Mouse (Mus musculus) stomach, postnatal 0 days (tissue): ENCODE results near the gene Nrxn3. TPM values are rescaled to one million over a fixed set of nuclear protein-coding genes. Genes with fewer than 3 reads are reported as not detected.

ENCODE experiments used
- ATAC-seq: fragments of 200-750 bp; cut with Nextera tagmentation; 2 replicates; pipeline ENCODE4 v1.8.0; 2017; ENCODE audit not compliant: low FRiP score, low TSS enrichment
- DNase-seq: peaks from one replicate; pipeline ENCODE4 v3.0.0-alpha.2; 2016; ENCODE audit warnings: low spot score
- H3K27ac ChIP-seq: fragments of 300-500 bp; sonication (generic); replicated peaks from 2 replicates; pipeline ENCODE4 v1.5.1; 2014; ENCODE audit warnings: mild to moderate bottlenecking, control low read depth
- H3K27me3 ChIP-seq: fragments of 300-500 bp; sonication (generic); 2 replicates; pipeline ENCODE4 v1.6.1; 2014; ENCODE audit warnings: low read length; ENCODE audit not compliant: control insufficient read depth, insufficient read depth
- H3K36me3 ChIP-seq: fragments of 300-500 bp; sonication (generic); 2 replicates; pipeline ENCODE4 v1.6.1; 2014; ENCODE audit warnings: low read length, mixed read lengths; ENCODE audit not compliant: control insufficient read depth, insufficient read depth
- H3K4me1 ChIP-seq: fragments of 300-500 bp; sonication (generic); replicated peaks from 2 replicates; pipeline ENCODE4 v1.6.1; 2014; ENCODE audit warnings: antibody characterized with exemption; ENCODE audit not compliant: control insufficient read depth, insufficient read depth
- H3K4me2 ChIP-seq: fragments of 300-500 bp; sonication (generic); replicated peaks from 2 replicates; pipeline ENCODE4 v1.6.1; 2014; ENCODE audit warnings: low read depth, mild to moderate bottlenecking, control low read depth, moderate library complexity
- H3K4me3 ChIP-seq: fragments of 300-500 bp; sonication (generic); 2 replicates; pipeline ENCODE4 v1.5.1; 2014; ENCODE audit warnings: low read depth, low read length, control low read depth
- H3K9ac ChIP-seq: fragments of 300-500 bp; sonication (generic); 2 replicates; pipeline ENCODE4 v1.6.1; 2014; ENCODE audit warnings: mild to moderate bottlenecking, low read length, control low read depth, mixed read lengths
- H3K9me3 ChIP-seq: fragments of 300-500 bp; sonication (generic); 2 replicates; pipeline ENCODE4 v1.6.1; 2016; ENCODE audit warnings: low read length; ENCODE audit not compliant: control insufficient read depth
- CTCF ChIP-seq: IDR thresholded peaks from 2 replicates; pipeline ENCODE4 v1.5.1; 2016; ENCODE audit warnings: antibody characterized with exemption, low read depth, mild to moderate bottlenecking, moderate library complexity
- EP300 ChIP-seq: optimal IDR thresholded peaks from 2 replicates; pipeline ENCODE3; 2016; ENCODE audit warnings: antibody characterized with exemption
- WGBS: fragments of 180-500 bp; shearing (Covaris S2); extraction: QIAGEN DNeasy Blood & Tissue Kit; methylation state at CpG from one replicate; pipeline ENCODE4 v1.1.7; 2014; 5-methylcytosine and 5-hydroxymethylcytosine counted together
- polyA plus RNA-seq: library from polyadenylated mRNA; unstranded; fragments of >200 nt; fragmentation: Nextera tagmentation; extraction: Ambion mirVana; gene quantifications from 2 replicates; pipeline ENCODE4 v1.2.1, GENCODE M21; 2015

Nrxn3 gene
- polyA plus RNA-seq, 1 experiment from 2014 or later, result 1.0 TPM

- WGBS, result 89% methylated on average over 6 of the region's 6 CpGs
- no peaks in the 10 kb centered on the region for H3K36me3 ChIP-seq
- TF ChIP-seq EP300, result no peak
- TF ChIP-seq CTCF, result no peak
- no peaks in the 10 kb centered on the region for H3K9me3 ChIP-seq
- no peak overlapping the region for H3K4me2 ChIP-seq
- no peak overlapping the region for H3K9ac ChIP-seq
- H3K27me3 ChIP-seq, result no peaks in the 10 kb centered on the region
- no peak overlapping the region for H3K27ac ChIP-seq
- DNase-seq, result no peak
- H3K4me1 ChIP-seq, result no peaks in the 10 kb centered on the region
- no peak overlapping the region for H3K4me3 ChIP-seq
- no peak for ATAC-seq
Measured at GRCm38 (mm10) chr12:89831300-89831699, 1108.6 kb downstream of the Nrxn3 start.

GRCm38 (mm10) chr12:89836271-89836670 lies 1113.6 kb downstream of the Nrxn3 start:
- DNase-seq (no peak), ATAC-seq (no peak)
- Histone ChIP-seq H3K36me3 (no peaks in the 10 kb centered on the region), H3K4me2 (no peak overlapping the region), H3K9ac (no peak overlapping the region), H3K27me3 (no peaks in the 10 kb centered on the region), H3K4me1 (no peaks in the 10 kb centered on the region), H3K9me3 (no peaks in the 10 kb centered on the region), H3K27ac (no peak overlapping the region), H3K4me3 (no peak overlapping the region)
- WGBS, result 47% methylated on average over 3 of the region's 3 CpGs
- no peak for TF ChIP-seq EP300
- TF ChIP-seq CTCF, result no peak

- no peak for DNase-seq
- H3K4me1 ChIP-seq, result no peaks in the 10 kb centered on the region
- H3K36me3 ChIP-seq, result no peaks in the 10 kb centered on the region
- no peaks in the 10 kb centered on the region for H3K9me3 ChIP-seq
- H3K9ac ChIP-seq, result no peak overlapping the region
- H3K4me2 ChIP-seq, result no peak overlapping the region
- ATAC-seq, result no peak
- no peak overlapping the region for H3K4me3 ChIP-seq
- H3K27ac ChIP-seq, result no peak overlapping the region
- 83% methylated on average over 1 of the region's 1 CpGs for WGBS
- TF ChIP-seq EP300 (no peak), CTCF (no peak)
- no peaks in the 10 kb centered on the region for H3K27me3 ChIP-seq
Measured at GRCm38 (mm10) chr12:89842861-89843260, 1120.2 kb downstream of the Nrxn3 start.

- Histone ChIP-seq H3K9me3 (no peaks in the 10 kb centered on the region), H3K4me1 (no peaks in the 10 kb centered on the region), H3K36me3 (no peaks in the 10 kb centered on the region), H3K27ac (no peak overlapping the region), H3K4me3 (no peak overlapping the region), H3K4me2 (no peak overlapping the region), H3K27me3 (no peaks in the 10 kb centered on the region), H3K9ac (no peak overlapping the region)
- ATAC-seq (no peak), DNase-seq (no peak)
- TF ChIP-seq EP300 (no peak), CTCF (no peak)
- 39% methylated on average over 1 of the region's 1 CpGs for WGBS
Measured at GRCm38 (mm10) chr12:89848116-89848515, 1125.4 kb downstream of the Nrxn3 start.

GRCm38 (mm10) chr12:89854355-89854754 lies 1131.7 kb downstream of the Nrxn3 start:
- ATAC-seq, result no peak
- Histone ChIP-seq H3K36me3 (no peaks in the 10 kb centered on the region), H3K27ac (no peak overlapping the region), H3K27me3 (no peaks in the 10 kb centered on the region), H3K9me3 (no peaks in the 10 kb centered on the region), H3K4me2 (no peak overlapping the region), H3K4me3 (no peak overlapping the region), H3K9ac (no peak overlapping the region), H3K4me1 (no peaks in the 10 kb centered on the region)
- TF ChIP-seq EP300, result no peak
- no peak for TF ChIP-seq CTCF
- WGBS, result 74% methylated on average over 4 of the region's 4 CpGs
- no peak for DNase-seq

- Histone ChIP-seq H3K9me3 (no peaks in the 10 kb centered on the region), H3K4me3 (no peak overlapping the region), H3K36me3 (no peaks in the 10 kb centered on the region), H3K27me3 (no peaks in the 10 kb centered on the region), H3K27ac (no peak overlapping the region), H3K4me1 (no peaks in the 10 kb centered on the region), H3K4me2 (no peak overlapping the region), H3K9ac (no peak overlapping the region)
- TF ChIP-seq EP300 (no peak), CTCF (no peak)
- DNase-seq (no peak), ATAC-seq (no peak)
Measured at GRCm38 (mm10) chr12:89867124-89867523, 1144.4 kb downstream of the Nrxn3 start.
